In the genomic region with DNA sequence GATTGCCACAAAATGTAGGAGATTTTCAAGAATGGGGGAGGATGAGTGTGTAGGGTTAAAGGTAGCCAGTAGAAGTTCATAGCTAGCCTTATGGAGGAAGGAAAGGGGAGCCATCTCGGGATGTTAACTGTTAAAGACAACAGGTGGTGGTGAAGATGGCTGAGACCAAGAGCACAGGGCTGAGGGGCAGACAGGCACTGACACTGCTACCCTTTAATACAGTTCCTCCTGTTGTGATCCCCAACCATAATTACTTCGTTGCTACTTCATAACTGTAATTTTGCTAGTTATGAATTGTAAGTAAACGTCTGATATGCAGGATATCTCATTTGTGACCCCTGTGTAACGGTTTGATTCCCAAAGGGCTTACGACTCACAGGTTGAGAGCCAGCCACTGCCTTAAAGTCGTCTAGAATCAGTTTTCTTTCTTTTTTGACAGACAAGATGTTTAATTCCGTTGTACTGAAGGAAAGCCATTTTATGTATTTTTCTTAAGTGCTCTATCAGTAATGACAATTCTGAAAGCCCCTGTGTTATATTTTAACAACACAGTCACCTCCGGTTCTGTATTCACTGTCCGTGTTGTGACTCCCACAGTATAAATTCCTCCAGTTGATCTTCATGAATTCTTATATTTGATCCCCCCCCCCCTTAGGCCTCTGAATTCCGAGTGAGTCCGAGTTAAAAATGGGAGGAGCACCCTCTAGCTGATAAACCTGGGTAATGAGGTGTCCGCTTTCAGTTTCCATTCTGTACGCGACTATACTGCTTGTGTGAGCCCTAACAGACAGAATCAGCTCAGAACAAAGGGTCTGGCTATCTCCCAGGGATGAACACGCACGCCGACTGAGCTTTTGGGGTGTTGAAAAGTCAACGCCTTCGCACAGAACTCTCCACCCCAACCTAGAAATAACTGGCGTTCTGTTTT, we compare ENCODE assay signal across 8 mouse cellular contexts. TPM values are rescaled to one million over a fixed set of nuclear protein-coding genes. Genes with fewer than 3 reads are reported as not detected.
A peak's percentile ranks its signal among the peaks of the same experiment; 100 is the strongest.
DNase-seq lines count a peak whose midpoint lies in the region; ATAC-seq and TF ChIP-seq lines count a peak whose summit lies in the region.

No protein-coding gene starts in this region.

- no peaks in the 10 kb centered on the region for H3K9me3 ChIP-seq in embryonic facial prominence, embryonic 12.5 days
- no peaks in the 10 kb centered on the region for H3K9me3 ChIP-seq in intestine, postnatal 0 days (ENCODE audit: control insufficient read depth)

- intact Hi-C loops in gastrocnemius, adult 2 months (cut with DNase I), result loop anchor here (1.0 to 5.0 kb wide), 3 partner anchors 72 to 123 kb away; a partner anchor contains a TSS

- DNase-seq in gastrocnemius, adult 2 months, result no peak
- DNase-seq in gastrocnemius, adult 18-20 months (ENCODE audit: low spot score), result no peak
- DNase-seq in A20 (ENCODE audit: low read depth, low spot score), result peak; percentile 84
- DNase-seq in layer of hippocampus, adult 18-20 months (ENCODE audit: low spot score in 2 of 2), result no peak
- no peak for DNase-seq in layer of hippocampus, adult 9-10 months (ENCODE audit: low spot score)

- WGBS in embryonic facial prominence, embryonic 12.5 days, result 22% methylated on average over 20 of the region's 20 CpGs
- WGBS in intestine, postnatal 0 days, result 12% methylated on average over 20 of the region's 20 CpGs

- H3K9ac ChIP-seq in embryonic facial prominence, embryonic 12.5 days, result peak overlapping the region; percentile 90
- peak overlapping the region; percentile 64 for H3K9ac ChIP-seq in intestine, postnatal 0 days (ENCODE audit: low read depth, low read length)

- peak overlapping the region; percentile 98 for H3K4me2 ChIP-seq in embryonic facial prominence, embryonic 12.5 days (replicated peaks)
- peak overlapping the region; percentile 90 for H3K4me2 ChIP-seq in intestine, postnatal 0 days (replicated peaks; ENCODE audit: low read depth)

- ATAC-seq in embryonic facial prominence, embryonic 12.5 days (ENCODE audit: insufficient number of reproducible peaks, insufficient read depth, low FRiP score, low TSS enrichment), result peak; percentile 31; the same call in 1 of the 2 replicates
- peak; percentile 34 for ATAC-seq in intestine, postnatal 0 days
- peak; percentile 0; the same call in 1 of the 2 replicates for ATAC-seq in monocyte, adult 5-6 weeks (replicated peaks; ENCODE audit: insufficient number of reproducible peaks, low FRiP score, low TSS enrichment, poor library complexity, severe bottlenecking)

- H3K36me3 ChIP-seq in embryonic facial prominence, embryonic 12.5 days, result peaks cover 24% of the 10 kb centered on the region
- H3K36me3 ChIP-seq in intestine, postnatal 0 days (ENCODE audit: control insufficient read depth, insufficient read depth), result peaks cover 24% of the 10 kb centered on the region

- no peaks in the 10 kb centered on the region for H3K27me3 ChIP-seq in embryonic facial prominence, embryonic 12.5 days
- no peaks in the 10 kb centered on the region for H3K27me3 ChIP-seq in intestine, postnatal 0 days (replicated peaks; ENCODE audit: control insufficient read depth, insufficient read depth, low read length)

- peak overlapping the region; percentile 97 for H3K4me3 ChIP-seq in gastrocnemius, adult 2 months
- peak overlapping the region; percentile 80 for H3K4me3 ChIP-seq in embryonic facial prominence, embryonic 12.5 days
- peak overlapping the region; percentile 87 for H3K4me3 ChIP-seq in intestine, postnatal 0 days (ENCODE audit: low read depth, low read length)

- TF ChIP-seq CTCF in gastrocnemius, adult 2 months (IDR thresholded peaks at IDR 0.05), result peak; percentile 16; the same call in 1 of the 2 replicates
- TF ChIP-seq CTCF in intestine, postnatal 0 days (IDR thresholded peaks at IDR 0.05; ENCODE audit: low read depth), result peak; percentile 48

- H3K4me1 ChIP-seq in embryonic facial prominence, embryonic 12.5 days, result peaks cover 17% of the 10 kb centered on the region
- no peaks in the 10 kb centered on the region; the same call in 1 of the 2 replicates for H3K4me1 ChIP-seq in intestine, postnatal 0 days (replicated peaks; ENCODE audit: control insufficient read depth, insufficient read depth, low read length)

- H3K27ac ChIP-seq in gastrocnemius, adult 2 months, result peak overlapping the region; percentile 97
- peak overlapping the region; percentile 99 for H3K27ac ChIP-seq in embryonic facial prominence, embryonic 12.5 days
- H3K27ac ChIP-seq in intestine, postnatal 0 days (ENCODE audit: low read depth, low read length), result peak overlapping the region; percentile 97

RNA-seq across cellular contexts. Expression of a gene that starts 0.7 kb away (rescaled TPM):
- total RNA-seq in gastrocnemius, adult 2 months (2021), result 10 to 100 TPM; 17.1 to 20.6 TPM
- total RNA-seq in gastrocnemius, adult 18-20 months (2021), result 10 to 100 TPM; 18.4 to 20.5 TPM
- 26.4 and 29.8 TPM in 2 replicates for polyA plus RNA-seq in embryonic facial prominence, embryonic 12.5 days (2016; fragmentation: Nextera tagmentation; extraction: Ambion mirVana)
- polyA plus RNA-seq in intestine, postnatal 0 days (2015; fragmentation: Nextera tagmentation; extraction: Ambion mirVana), result 17.7 and 21.3 TPM in 2 replicates
- total RNA-seq in monocyte, adult 5-6 weeks (2017), result 7.7 to 16.8 TPM (median 11.2 TPM) in 3 replicates
- 10 to 100 TPM; 43.4 to 44.5 TPM for total RNA-seq in layer of hippocampus, adult 18-20 months (2021)

RNA-seq across cellular contexts. Expression of a gene that starts 12.0 kb away (rescaled TPM):
- total RNA-seq in gastrocnemius, adult 2 months (2021), result 10 to 100 TPM; 24.6 to 30.9 TPM
- 10 to 100 TPM; 27.5 to 29.3 TPM for total RNA-seq in gastrocnemius, adult 18-20 months (2021)
- 79.3 and 79.4 TPM in 2 replicates for polyA plus RNA-seq in embryonic facial prominence, embryonic 12.5 days (2016; fragmentation: Nextera tagmentation; extraction: Ambion mirVana)
- 35.0 and 36.3 TPM in 2 replicates for polyA plus RNA-seq in intestine, postnatal 0 days (2015; fragmentation: Nextera tagmentation; extraction: Ambion mirVana)
- total RNA-seq in monocyte, adult 5-6 weeks (2017), result 10.1 to 30.8 TPM (median 29.6 TPM) in 3 replicates
- 10 to 100 TPM; 48.0 to 52.0 TPM for total RNA-seq in layer of hippocampus, adult 18-20 months (2021)

RNA-seq across cellular contexts. Expression of a gene that starts 12.0 kb away (rescaled TPM):
- total RNA-seq in gastrocnemius, adult 2 months (2021), result 100 to 1,000 TPM; 410 to 473 TPM
- 100 to 1,000 TPM; 425 to 500 TPM for total RNA-seq in gastrocnemius, adult 18-20 months (2021)
- 703 and 704 TPM in 2 replicates for polyA plus RNA-seq in embryonic facial prominence, embryonic 12.5 days (2016; fragmentation: Nextera tagmentation; extraction: Ambion mirVana)
- 964 and 990 TPM in 2 replicates for polyA plus RNA-seq in intestine, postnatal 0 days (2015; fragmentation: Nextera tagmentation; extraction: Ambion mirVana)
- total RNA-seq in monocyte, adult 5-6 weeks (2017), result 2,354 to 3,035 TPM (median 2,719 TPM) in 3 replicates
- total RNA-seq in layer of hippocampus, adult 18-20 months (2021), result 100 to 1,000 TPM; 769 to 789 TPM

RNA-seq across cellular contexts. Expression of a gene that starts 15.4 kb away (rescaled TPM):
- 1 to 10 TPM; 8.3 to 8.5 TPM for total RNA-seq in gastrocnemius, adult 2 months (2021)
- total RNA-seq in gastrocnemius, adult 18-20 months (2021), result 10 to 100 TPM in 1 of 2 experiments, 1 to 10 TPM in 1; 9.5 to 10.2 TPM
- polyA plus RNA-seq in embryonic facial prominence, embryonic 12.5 days (2016; fragmentation: Nextera tagmentation; extraction: Ambion mirVana), result 38.1 and 39.3 TPM in 2 replicates
- polyA plus RNA-seq in intestine, postnatal 0 days (2015; fragmentation: Nextera tagmentation; extraction: Ambion mirVana), result 30.8 and 33.3 TPM in 2 replicates
- 4.8 to 9.3 TPM (median 8.4 TPM) in 3 replicates for total RNA-seq in monocyte, adult 5-6 weeks (2017)
- total RNA-seq in layer of hippocampus, adult 18-20 months (2021), result 10 to 100 TPM; 34.6 to 36.2 TPM

RNA-seq across cellular contexts. Expression of a gene that starts 22.5 kb away (rescaled TPM):
- total RNA-seq in gastrocnemius, adult 2 months (2021), result 1 to 10 TPM; 4.6 TPM
- total RNA-seq in gastrocnemius, adult 18-20 months (2021), result 1 to 10 TPM; 5.9 to 6.2 TPM
- polyA plus RNA-seq in embryonic facial prominence, embryonic 12.5 days (2016; fragmentation: Nextera tagmentation; extraction: Ambion mirVana), result 31.9 and 33.2 TPM in 2 replicates
- polyA plus RNA-seq in intestine, postnatal 0 days (2015; fragmentation: Nextera tagmentation; extraction: Ambion mirVana), result 13.4 and 17.5 TPM in 2 replicates
- 5.5 to 18.5 TPM (median 8.9 TPM) in 3 replicates for total RNA-seq in monocyte, adult 5-6 weeks (2017)
- 10 to 100 TPM; 22.4 to 24.4 TPM for total RNA-seq in layer of hippocampus, adult 18-20 months (2021)
